Mouse (Mus musculus) forebrain, embryonic 14.5 days (tissue): ENCODE measurements around the gene Fhl3. TPM values are rescaled to one million over a fixed set of nuclear protein-coding genes. Genes with fewer than 3 reads are reported as not detected.

Experiments
- ATAC-seq: fragments of 200-750 bp; cut with Nextera tagmentation; 2 replicates; pipeline ENCODE4 v1.8.0; 2017; ENCODE audit warnings: mild to moderate bottlenecking, moderate library complexity
- DNase-seq: peaks from one replicate; pipeline ENCODE4 v3.0.0-alpha.2; 2015; ENCODE audit warnings: low spot score
- H3K27ac ChIP-seq: fragments of 300-500 bp; sonication (generic); 2 replicates; pipeline ENCODE4 v1.5.1; 2014; ENCODE audit warnings: low read depth, mild to moderate bottlenecking, control low read depth, low read length, moderate library complexity
- H3K27me3 ChIP-seq: fragments of 300-500 bp; sonication (generic); replicated peaks from 2 replicates; pipeline ENCODE4 v1.6.1; 2014; ENCODE audit warnings: low read length, control low read depth, mixed read lengths; ENCODE audit not compliant: control insufficient read depth, insufficient read depth
- H3K36me3 ChIP-seq: fragments of 300-500 bp; sonication (generic); 2 replicates; pipeline ENCODE4 v1.6.1; 2014; ENCODE audit warnings: low read length, control low read depth; ENCODE audit not compliant: control insufficient read depth, insufficient read depth
- H3K4me1 ChIP-seq: fragments of 300-500 bp; sonication (generic); 2 replicates; pipeline ENCODE4 v1.6.1; 2014; ENCODE audit warnings: antibody characterized with exemption, low read length, control low read depth; ENCODE audit not compliant: control insufficient read depth, insufficient read depth
- H3K4me2 ChIP-seq: fragments of 300-500 bp; sonication (generic); 2 replicates; pipeline ENCODE4 v1.6.1; 2014; ENCODE audit warnings: mild to moderate bottlenecking, control low read depth, low read length
- H3K4me3 ChIP-seq: fragments of 300-500 bp; sonication (generic); 2 replicates; pipeline ENCODE4 v1.5.1; 2014; ENCODE audit warnings: low read depth, low read length, control low read depth
- H3K9ac ChIP-seq: fragments of 300-500 bp; sonication (generic); 2 replicates; pipeline ENCODE4 v1.6.1; 2014; ENCODE audit warnings: mild to moderate bottlenecking, low read length, control low read depth, moderate library complexity
- H3K9me3 ChIP-seq: fragments of 300-500 bp; sonication (generic); replicated peaks from 2 replicates; pipeline ENCODE4 v1.6.1; 2016; ENCODE audit warnings: low read length, control low read depth, mixed read lengths; ENCODE audit not compliant: control insufficient read depth
- WGBS: fragments of 180-500 bp; shearing (Covaris S2); extraction: QIAGEN DNeasy Blood & Tissue Kit; methylation state at CpG from one replicate; pipeline ENCODE4 v1.1.7; 2014; 5-methylcytosine and 5-hydroxymethylcytosine counted together
- polyA plus RNA-seq: library from polyadenylated mRNA; unstranded; fragments of >200 nt; fragmentation: Nextera tagmentation; extraction: Ambion mirVana; gene quantifications from 2 replicates; pipeline ENCODE4 v1.2.1, GENCODE M21; 2014

Fhl3 gene
- polyA plus RNA-seq, 1 experiment from 2014 or later, result 1.4 TPM

DNA sequence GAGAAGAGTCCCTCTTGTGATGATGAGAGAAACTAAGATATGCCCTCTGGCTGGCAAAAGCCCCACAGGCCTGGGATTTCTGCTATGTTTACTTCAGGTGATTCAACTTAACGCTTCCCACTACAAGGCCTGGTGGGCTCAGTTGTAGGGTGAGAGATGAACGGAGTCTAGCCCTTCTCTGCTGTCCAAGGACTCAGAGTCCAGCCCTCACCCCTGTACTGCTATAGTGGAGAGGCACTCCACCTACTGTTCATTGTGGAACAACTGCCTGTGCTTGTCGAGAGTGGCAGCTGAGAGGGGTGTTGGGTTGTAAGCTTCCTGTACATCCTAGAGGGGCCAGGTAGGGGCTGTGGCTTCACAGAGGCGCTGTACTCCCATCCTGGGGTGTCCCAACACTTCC lies 37.5 kb downstream of the Fhl3 start:
- Histone ChIP-seq H3K4me2 (no peak overlapping the region), H3K27me3 (no peaks in the 10 kb centered on the region), H3K9ac (no peak overlapping the region), H3K4me1 (peaks cover 3% of the 10 kb centered on the region; the same call in 1 of the 2 replicates), H3K9me3 (no peaks in the 10 kb centered on the region), H3K36me3 (peaks cover 9% of the 10 kb centered on the region), H3K4me3 (no peak overlapping the region), H3K27ac (no peak overlapping the region)
- no peak for DNase-seq
- ATAC-seq, result no peak
- 57% methylated on average over 4 of the region's 4 CpGs for WGBS

- H3K9me3 ChIP-seq, result no peaks in the 10 kb centered on the region
- WGBS, result 62% methylated on average over 1 of the region's 1 CpGs
- H3K36me3 ChIP-seq, result peaks cover under 1% of the 10 kb centered on the region
- no peak for ATAC-seq
- H3K27me3 ChIP-seq, result no peaks in the 10 kb centered on the region
- no peak overlapping the region for H3K27ac ChIP-seq
- no peak overlapping the region for H3K4me2 ChIP-seq
- DNase-seq, result no peak
- no peak overlapping the region for H3K9ac ChIP-seq
- no peak overlapping the region for H3K4me3 ChIP-seq
- peaks cover 3% of the 10 kb centered on the region; the same call in 1 of the 2 replicates for H3K4me1 ChIP-seq
Measured at GRCm38 (mm10) chr4:124738783-124739182, 38.3 kb downstream of the Fhl3 start.

GRCm38 (mm10) chr4:124741376-124742343 lies 41.2 kb downstream of the Fhl3 start, which contains the start of gene Inpp5b:
Inpp5b (plus strand) TSS chr4:124741850.
- Histone ChIP-seq H3K9me3 (no peaks in the 10 kb centered on the region), H3K4me2 (peak within 1 kb of the TSS; percentile 69), H3K9ac (peak within 1 kb of the TSS; percentile 74), H3K36me3 (peaks cover 10% of the 10 kb centered on the region; the same call in 1 of the 2 replicates), H3K4me1 (peaks cover 3% of the 10 kb centered on the region; the same call in 1 of the 2 replicates), H3K27ac (0 out of 2 replicates have a peak within 1 kb of the TSS, but pooled peaks have one; percentile 9), H3K4me3 (peak within 1 kb of the TSS; percentile 54), H3K27me3 (no peaks in the 10 kb centered on the region)
- DNase-seq (peak; percentile 86), ATAC-seq (peak; percentile 94)
- 16% methylated on average over 25 of the region's 25 CpGs for WGBS

DNA sequence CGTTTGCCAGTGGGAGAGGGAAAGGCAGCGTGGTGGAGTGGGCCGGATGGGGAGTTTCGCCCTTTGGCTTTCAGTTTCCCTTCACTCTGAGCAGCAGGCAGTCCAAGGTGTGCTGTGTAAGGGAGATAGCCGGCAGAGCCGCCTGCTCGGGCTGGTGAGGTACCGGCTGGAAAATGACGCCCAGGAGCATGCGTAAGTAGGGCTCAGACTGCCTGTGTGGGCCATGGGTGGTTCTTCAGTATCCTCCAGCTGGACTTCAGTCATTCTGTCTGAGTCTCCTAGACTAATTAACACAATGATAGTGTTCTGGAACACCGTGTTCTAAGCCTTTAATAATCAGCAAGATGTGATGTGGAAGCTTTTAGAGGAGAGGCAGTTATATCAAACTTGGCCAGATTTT lies 42.3 kb downstream of the Fhl3 start:
- Histone ChIP-seq H3K27ac (no peak overlapping the region), H3K4me1 (peaks cover 3% of the 10 kb centered on the region; the same call in 1 of the 2 replicates), H3K9ac (no peak overlapping the region), H3K4me2 (no peak overlapping the region), H3K27me3 (no peaks in the 10 kb centered on the region), H3K36me3 (peaks cover 15% of the 10 kb centered on the region), H3K9me3 (no peaks in the 10 kb centered on the region), H3K4me3 (no peak overlapping the region)
- no peak for DNase-seq
- 83% methylated on average over 11 of the region's 11 CpGs for WGBS
- ATAC-seq, result no peak

- Histone ChIP-seq H3K27ac (no peak overlapping the region), H3K4me2 (no peak overlapping the region), H3K9me3 (no peaks in the 10 kb centered on the region), H3K36me3 (peaks cover 19% of the 10 kb centered on the region), H3K9ac (peak overlapping the region; percentile 3; the same call in 1 of the 2 replicates), H3K4me1 (peaks cover 4% of the 10 kb centered on the region; the same call in 1 of the 2 replicates), H3K4me3 (no peak overlapping the region), H3K27me3 (no peaks in the 10 kb centered on the region)
- WGBS, result 82% methylated on average over 7 of the region's 7 CpGs
- DNase-seq, result no peak
- ATAC-seq, result no peak
Measured at GRCm38 (mm10) chr4:124746577-124746976, 46.1 kb downstream of the Fhl3 start.

DNA sequence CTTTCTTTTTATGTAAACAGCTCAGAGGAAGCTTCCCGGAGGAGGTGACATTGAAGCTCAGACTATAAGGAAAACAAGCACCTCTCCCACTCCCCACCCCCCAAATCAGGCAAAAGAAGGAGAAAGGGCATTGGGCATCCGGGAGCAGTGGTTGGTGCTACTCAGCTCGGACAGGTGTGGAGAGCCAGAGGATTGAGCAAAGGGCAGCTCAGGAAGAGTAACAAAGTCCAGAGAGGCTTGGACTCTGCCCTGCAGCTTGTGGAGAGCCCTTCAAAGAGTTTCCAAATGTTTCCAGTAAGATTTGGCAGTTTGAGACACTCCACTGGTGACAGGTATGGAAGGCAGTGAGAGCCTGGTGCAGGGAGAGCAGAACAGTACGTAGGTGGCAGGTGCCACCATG lies 47.4 kb downstream of the Fhl3 start:
- WGBS, result 50% methylated on average over 4 of the region's 4 CpGs
- DNase-seq (no peak), ATAC-seq (no peak)
- no peak overlapping the region for H3K9ac ChIP-seq
- H3K4me3 ChIP-seq, result no peak overlapping the region
- no peak overlapping the region for H3K27ac ChIP-seq
- peaks cover 19% of the 10 kb centered on the region for H3K36me3 ChIP-seq
- H3K9me3 ChIP-seq, result no peaks in the 10 kb centered on the region
- H3K4me2 ChIP-seq, result no peak overlapping the region
- H3K4me1 ChIP-seq, result peaks cover 13% of the 10 kb centered on the region
- H3K27me3 ChIP-seq, result no peaks in the 10 kb centered on the region

DNA sequence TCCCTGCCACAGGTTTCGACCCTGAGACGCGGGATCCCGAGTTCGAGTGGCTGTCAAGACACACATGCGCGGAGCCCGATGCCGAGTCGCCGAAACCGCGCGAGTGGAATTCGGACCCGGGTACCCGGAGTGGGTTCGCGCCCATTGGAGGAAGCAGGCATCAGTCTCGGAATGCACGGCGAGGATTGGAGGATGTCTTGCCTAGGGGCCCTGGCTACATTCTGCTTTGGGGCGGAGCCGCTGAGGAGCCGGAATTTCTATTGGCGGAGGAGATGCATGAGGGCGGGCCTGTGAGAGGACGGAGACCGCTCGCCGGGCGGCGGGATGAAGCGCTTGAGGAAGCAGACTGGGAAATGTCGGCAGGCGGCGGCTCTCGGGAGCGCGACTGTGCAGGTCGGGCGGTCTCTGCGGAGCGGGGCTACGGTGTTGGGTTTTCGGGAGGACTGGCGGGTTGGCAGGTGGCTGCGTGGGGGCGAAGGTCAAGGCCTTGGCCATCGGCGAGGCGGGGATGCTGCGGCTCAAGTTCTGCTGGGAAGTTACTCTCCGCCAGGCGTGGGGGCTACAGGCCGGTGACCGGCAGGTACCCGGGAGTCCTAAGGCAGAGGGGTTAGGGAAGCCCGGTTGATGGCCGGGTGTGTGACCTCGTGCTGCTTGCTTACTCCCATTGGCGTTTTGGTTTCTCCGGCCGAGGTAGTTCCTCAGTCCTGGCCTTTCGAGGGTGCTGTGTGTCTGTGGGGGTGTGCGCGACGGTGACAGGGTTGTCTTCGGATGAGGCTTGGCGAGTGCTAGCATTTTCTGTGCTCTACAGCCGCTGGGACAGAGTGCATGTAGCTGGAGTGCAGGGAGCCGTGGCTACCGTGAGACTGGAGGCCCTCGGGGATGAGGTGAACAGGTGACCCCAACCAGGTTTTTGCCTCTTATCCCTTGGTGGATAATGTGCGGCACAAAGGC lies 51.1 kb downstream of the Fhl3 start:
- H3K27ac ChIP-seq, result no peak overlapping the region
- ATAC-seq (peak; percentile 100), DNase-seq (peak; percentile 98)
- peak overlapping the region; percentile 69 for H3K4me3 ChIP-seq
- peaks cover 13% of the 10 kb centered on the region for H3K4me1 ChIP-seq
- H3K9ac ChIP-seq, result peak overlapping the region; percentile 70
- peak overlapping the region; percentile 88 for H3K4me2 ChIP-seq
- H3K27me3 ChIP-seq, result no peaks in the 10 kb centered on the region
- H3K36me3 ChIP-seq, result peaks cover 10% of the 10 kb centered on the region
- WGBS, result under 1% methylated on average over 75 of the region's 75 CpGs
- H3K9me3 ChIP-seq, result no peaks in the 10 kb centered on the region

DNA sequence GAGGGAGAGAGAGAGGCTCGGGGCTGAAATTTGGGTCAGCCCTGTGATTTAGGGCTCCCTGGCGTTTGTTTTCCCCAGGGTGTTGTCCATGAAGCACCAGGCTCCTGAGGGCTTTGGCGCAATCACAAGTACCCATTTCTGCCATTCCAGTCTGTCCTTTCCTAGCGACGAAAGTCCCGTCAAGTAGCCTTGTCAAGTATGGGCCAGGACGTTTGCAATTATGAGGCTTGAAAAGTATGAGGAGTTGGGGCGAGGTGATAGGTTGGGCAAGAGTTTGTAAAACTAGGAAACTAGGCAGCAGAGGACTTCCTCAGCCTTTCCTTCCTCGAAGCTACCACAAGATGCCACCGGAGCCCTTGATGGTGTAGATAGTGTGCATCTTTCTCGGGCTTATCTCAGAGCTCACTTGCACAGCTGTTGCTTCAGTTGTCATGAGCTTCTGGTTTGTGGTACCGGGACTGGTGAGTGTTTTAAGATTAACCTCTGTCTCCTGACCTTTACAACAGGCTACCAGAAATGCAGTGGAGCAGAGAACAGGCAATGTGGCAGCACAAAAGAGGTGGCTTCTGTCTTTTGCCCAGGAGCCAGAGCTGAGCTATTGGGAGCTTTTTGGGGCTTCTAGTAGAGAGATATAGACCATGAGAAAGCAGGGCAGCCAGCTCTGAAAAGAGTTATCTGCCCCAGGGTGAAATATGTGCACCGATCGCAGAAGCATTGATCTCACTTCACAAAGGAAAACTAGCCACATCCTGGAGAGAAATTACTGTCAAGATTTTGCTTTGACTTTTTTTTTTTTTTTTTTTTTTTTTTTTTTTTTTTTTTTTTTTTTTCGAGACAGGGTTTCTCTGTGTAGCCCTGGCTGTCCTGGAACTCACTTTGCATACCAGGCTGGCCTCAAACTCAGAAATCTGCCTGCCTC lies 52.0 kb downstream of the Fhl3 start:
- Histone ChIP-seq H3K4me1 (peaks cover 13% of the 10 kb centered on the region), H3K27me3 (no peaks in the 10 kb centered on the region), H3K9ac (peak overlapping the region; percentile 70), H3K4me3 (peak overlapping the region; percentile 69), H3K36me3 (peaks cover 6% of the 10 kb centered on the region; the same call in 1 of the 2 replicates), H3K9me3 (no peaks in the 10 kb centered on the region), H3K27ac (no peak overlapping the region), H3K4me2 (peak overlapping the region; percentile 88)
- 20% methylated on average over 15 of the region's 15 CpGs for WGBS
- DNase-seq, result no peak
- ATAC-seq, result no peak
